Mouse (Mus musculus) monocyte, adult 5-6 weeks (primary cell): ENCODE measurements around the gene Hsf3. TPM values are rescaled to one million over a fixed set of nuclear protein-coding genes. Genes with fewer than 3 reads are reported as not detected.
"Not testable (repeated sequence)": the region's sequence is repeated elsewhere in the genome, so short reads cannot be mapped to it uniquely, and the experiment has no call there.

Source experiments
- ATAC-seq: fragments of 153-309, 156-312 bp; replicated peaks from 2 replicates; pipeline ENCODE4 v1.8.0; 2017; ENCODE audit warnings: mild to moderate bottlenecking; ENCODE audit not compliant: low TSS enrichment, insufficient number of reproducible peaks, severe bottlenecking, poor library complexity, low FRiP score
- total RNA-seq: library from RNA; stranded (forward); fragments of 200-1000, 200-491, 200-594 nt; gene quantifications from 3 replicates; pipeline ENCODE4 v1.2.3, GENCODE M21; 2017

The Hsf3 gene
- total RNA-seq: 0.85 TPM in 1 of 3 replicates, not detected in the others

GRCm38 (mm10) chrX:96456201-96456963 is at the start of gene Hsf3:
Gene Hsf3, minus strand, starts transcription at chrX:96456294.
- no peak for ATAC-seq

- no peak for ATAC-seq
Measured at GRCm38 (mm10) chrX:96501580-96501979, 45.5 kb upstream of the Hsf3 start.

- ATAC-seq: no peak
Measured at GRCm38 (mm10) chrX:96455149-96455548, 945 bp downstream of the Hsf3 start, which contains the start of gene Heph. Gene Heph, plus strand, starts transcription at chrX:96455359.

GRCm38 (mm10) chrX:96419383-96419782 is 36.7 kb downstream of the Hsf3 start:
- ATAC-seq: no peak

GRCm38 (mm10) chrX:96417733-96418132 is 38.4 kb downstream of the Hsf3 start:
- ATAC-seq: no peak

- ATAC-seq: no peak
Measured at GRCm38 (mm10) chrX:96416970-96417369, 39.1 kb downstream of the Hsf3 start.

GRCm38 (mm10) chrX:96415351-96415750 is 40.7 kb downstream of the Hsf3 start:
- ATAC-seq: not testable (repeated sequence)

GRCm38 (mm10) chrX:96339108-96339507 is 117.0 kb downstream of the Hsf3 start:
- ATAC-seq: no peak

GRCm38 (mm10) chrX:96329764-96330163 is 126.3 kb downstream of the Hsf3 start:
- 0 out of 2 replicates have a peak, but pooled peaks have one; percentile 50 for ATAC-seq

- ATAC-seq: no peak
Measured at GRCm38 (mm10) chrX:96293338-96293737, 162.8 kb downstream of the Hsf3 start, which contains the start of gene Vsig4. Gene Vsig4, minus strand, starts transcription at chrX:96293438.

GRCm38 (mm10) chrX:96256509-96256908 is 199.6 kb downstream of the Hsf3 start:
- peak; percentile 83 for ATAC-seq

Other genes starting within 250 kb of the Hsf3 start
- gene Vsig4, start 162.9 kb downstream of the Hsf3 start, total RNA-seq: not detected in 3 replicates
- not detected in 3 replicates for gene Heph, start 935 bp downstream of the Hsf3 start, total RNA-seq